Comparison of ENCODE assay signal across 9 mouse cellular contexts in genomic region chr4:81621391-81622137, GRCm38 (mm10).
DNase-seq lines count a peak whose midpoint lies in the region.
"Had no signal": no experiment of that assay in that cellular context is flagged by ENCODE, and none has a peak within 500 bp of the region (broad histone marks: within the 10 kb centered on the region; RNA-seq: fewer than 3 reads in every experiment).

No protein-coding gene starts in this region.

- intact Hi-C loops in heart, postnatal 25 days (cut with DNase I) = no loop called here
- intact Hi-C loops in left cerebral cortex, postnatal 14 days (cut with DNase I) = no loop called here

- DNase-seq in adrenal gland, adult 2 months = peak; percentile 10
- no peak for DNase-seq in adrenal gland, adult 8-10 months
- peak; percentile 4 for DNase-seq in ovary, postnatal 36 days (ENCODE audit: low spot score)
- no peak for DNase-seq in ovary, postnatal 10 days (ENCODE audit: low spot score)
- DNase-seq in heart, postnatal 25 days (ENCODE audit: low spot score) = peak; percentile 35
- DNase-seq in lung, postnatal 36 days = peak; percentile 66
- no peak for DNase-seq in embryo, embryonic 11 days
- DNase-seq in left cerebral cortex, postnatal 14 days (ENCODE audit: low spot score in 2 of 2) = no peak
- DNase-seq: liver, embryonic 13.5 days had no signal

Comparison
In these comparisons a context has a peak if more than half of its experiments do, and no peak if none do; other contexts are left out.
1. DNase-seq: peak in adrenal gland, adult 2 months (single experiment), ovary, postnatal 36 days (single experiment), heart, postnatal 25 days (single experiment) and lung, postnatal 36 days (single experiment); none in adrenal gland, adult 8-10 months (single experiment), ovary, postnatal 10 days (single experiment), embryo, embryonic 11 days (single experiment) and left cerebral cortex, postnatal 14 days (0 of 2).